Mouse (Mus musculus): ENCODE measurements at regions not wholly inside any gene's neighbourhood (a gene's known extent, or its start where the extent isn't known, plus 50 kb on each side); places are given as distances from the start of the nearest gene placed in this dataset.
"Not testable (repeated sequence)": the region's sequence is repeated elsewhere in the genome, so short reads cannot be mapped to it uniquely, and the experiment has no call there.

DNA sequence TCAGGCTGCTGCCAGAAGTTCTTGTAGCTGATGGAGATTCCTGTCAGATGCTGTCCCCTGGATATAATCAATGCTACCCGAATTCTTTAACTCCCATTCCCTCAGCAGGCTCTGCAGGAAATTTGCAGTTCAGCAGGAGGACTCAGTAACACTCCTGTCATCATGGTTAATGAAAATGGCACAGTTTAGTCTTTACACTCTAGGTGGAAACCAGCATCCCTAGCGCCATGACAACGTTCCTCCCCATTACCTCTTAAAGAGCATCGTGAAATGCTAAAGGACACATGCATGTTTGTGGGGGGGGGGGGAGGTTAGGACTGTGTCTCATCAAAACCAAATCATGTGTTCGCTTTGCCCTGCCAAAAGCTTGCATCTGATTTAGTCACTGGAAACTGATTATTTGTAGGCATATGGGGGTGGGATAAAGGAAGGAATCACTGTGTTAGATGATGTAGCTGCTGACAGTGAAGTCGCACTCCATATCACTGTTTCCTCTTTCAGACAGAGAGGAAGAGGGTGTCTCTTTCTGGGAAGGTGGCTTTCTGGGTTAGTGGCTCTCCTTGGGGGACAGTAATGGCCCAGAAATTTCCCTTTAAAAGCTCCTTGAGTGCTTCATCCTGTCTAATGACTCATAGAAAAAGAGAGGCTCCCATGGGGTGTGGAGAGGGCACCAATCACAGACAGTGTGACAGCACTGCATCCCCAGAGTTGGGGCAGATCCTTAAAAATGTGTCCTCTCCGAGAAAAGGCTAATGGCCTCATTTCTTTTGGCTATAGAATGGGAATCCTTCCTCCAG, 351.5 kb downstream of the Plekhb2 start:
- peak; percentile 9 for DNase-seq

- no peak for DNase-seq
Observed at GRCm38 (mm10) chr1:35201880-35202220, 352.1 kb downstream of the Plekhb2 start.

DNA sequence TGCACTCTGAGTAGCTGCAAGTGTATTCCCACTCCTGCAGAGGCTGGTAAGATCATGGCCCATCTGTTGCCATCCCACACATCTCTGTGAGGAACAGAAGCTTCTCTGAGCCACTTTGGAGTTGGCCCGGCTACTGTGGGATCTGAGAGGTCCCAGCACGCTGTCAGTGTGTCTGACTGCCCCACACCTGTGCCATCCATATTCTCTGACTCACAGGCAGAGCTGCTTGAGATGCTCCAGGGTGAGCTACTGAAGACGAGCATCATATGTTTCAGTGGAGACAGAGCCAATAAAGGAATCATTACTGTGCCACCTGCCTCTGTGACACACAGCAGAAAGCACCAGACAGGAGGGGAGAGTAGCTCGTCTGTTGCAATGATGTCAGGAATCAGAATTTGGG, 352.8 kb downstream of the Plekhb2 start:
- DNase-seq = peak; percentile 88

GRCm38 (mm10) chr1:35206834-35207529, 357.2 kb downstream of the Plekhb2 start:
- DNase-seq = no peak

- DNase-seq = no peak
Observed at GRCm38 (mm10) chr1:35212111-35212891, 362.5 kb downstream of the Plekhb2 start.

GRCm38 (mm10) chr1:35213875-35214274, 364.1 kb downstream of the Plekhb2 start:
- DNase-seq = no peak

- DNase-seq = no peak
Observed at GRCm38 (mm10) chr1:35216411-35216810, 366.6 kb downstream of the Plekhb2 start.

GRCm38 (mm10) chr1:35220215-35220614, 370.4 kb downstream of the Plekhb2 start:
- not testable (repeated sequence) for DNase-seq

GRCm38 (mm10) chr1:35220751-35221150, 371.0 kb downstream of the Plekhb2 start:
- no peak for DNase-seq

GRCm38 (mm10) chr1:35232592-35232991, 382.8 kb downstream of the Plekhb2 start:
- DNase-seq = no peak

- DNase-seq = no peak
Observed at GRCm38 (mm10) chr1:35238139-35238538, 388.4 kb downstream of the Plekhb2 start.

- no peak for DNase-seq
Observed at GRCm38 (mm10) chr1:35242849-35243248, 393.1 kb downstream of the Plekhb2 start.

- no peak for DNase-seq
Observed at GRCm38 (mm10) chr1:35243339-35243738, 393.6 kb downstream of the Plekhb2 start.

GRCm38 (mm10) chr1:35265125-35265524, 415.3 kb downstream of the Plekhb2 start:
- no peak for DNase-seq

DNA sequence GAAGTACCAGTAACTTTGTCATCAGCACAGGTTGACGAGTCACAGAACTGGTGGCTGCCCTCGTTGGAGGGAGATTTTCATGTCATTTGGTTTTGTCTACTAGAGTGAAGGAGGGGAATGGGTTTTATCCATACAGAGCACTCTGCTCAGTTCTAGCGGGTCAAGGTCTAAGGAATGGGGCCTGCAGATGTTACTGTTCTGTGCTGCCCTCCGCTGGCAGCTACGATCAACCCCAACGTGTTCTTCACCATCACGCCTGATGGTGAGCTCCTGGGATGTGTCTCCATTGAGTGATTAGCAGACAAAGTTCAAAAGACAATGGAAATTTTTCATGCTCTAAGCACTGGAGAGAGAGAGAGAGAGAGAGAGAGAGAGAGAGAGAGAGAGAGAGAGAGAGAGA, 416.9 kb downstream of the Plekhb2 start:
- DNase-seq = peak; percentile 32

GRCm38 (mm10) chr1:35267883-35268282, 418.1 kb downstream of the Plekhb2 start:
- DNase-seq = no peak

DNA sequence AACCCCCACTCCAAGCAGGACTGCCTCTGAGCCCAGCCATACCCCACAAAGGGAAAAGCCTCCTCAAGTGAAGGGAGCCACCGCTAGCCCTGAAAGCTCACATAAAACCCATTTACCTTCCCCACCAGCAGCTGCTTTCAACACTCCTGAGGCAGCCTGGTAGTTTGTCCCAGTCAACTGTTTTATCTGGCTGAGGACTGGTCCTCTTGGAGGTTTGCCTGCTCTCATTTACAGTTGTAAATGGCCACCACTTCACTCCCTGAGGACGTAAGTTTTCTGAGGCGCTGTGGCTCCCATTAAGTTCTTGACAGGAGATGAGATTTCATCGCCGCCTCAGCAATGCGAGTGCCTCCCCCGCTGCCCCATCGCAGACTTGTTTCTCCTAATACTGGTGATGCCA, 425.2 kb downstream of the Plekhb2 start:
- DNase-seq = no peak

Measured in right cerebral cortex, adult 18-20 months (tissue).